Mouse (Mus musculus): Measurements from ENCODE around the gene Aamdc. TPM values are rescaled to one million over a fixed set of nuclear protein-coding genes. Genes with fewer than 3 reads are reported as not detected.
A peak's percentile ranks its signal among the peaks of the same experiment; 100 is the strongest.

Aamdc gene
- 33.5 and 35.5 TPM in 2 replicates for polyA plus RNA-seq (2014; fragmentation: Nextera tagmentation; extraction: Ambion mirVana)

- ATAC-seq (ENCODE audit: low FRiP score) (peak; percentile 95), DNase-seq (ENCODE audit: low spot score, missing footprints) (peak; percentile 99)
- Histone ChIP-seq H3K27me3 (ENCODE audit: control insufficient read depth, insufficient read depth, low read length) (no peaks in the 10 kb centered on the region), H3K27ac (ENCODE audit: low read depth, low read length) (peak within 1 kb of the TSS; percentile 89), H3K36me3 (ENCODE audit: control insufficient read depth, insufficient read depth, low read length) (no peaks in the 10 kb centered on the region), H3K9me3 (ENCODE audit: control insufficient read depth, low read length) (no peaks in the 10 kb centered on the region), H3K4me2 (peak within 1 kb of the TSS; percentile 56), H3K4me1 (ENCODE audit: control insufficient read depth, insufficient read depth, low read length) (peaks cover 7% of the 10 kb centered on the region; the same call in 1 of the 2 replicates), H3K9ac (ENCODE audit: low read length) (peak within 1 kb of the TSS; percentile 98), H3K4me3 (ENCODE audit: low read depth, low read length) (peak within 1 kb of the TSS; percentile 89)
- WGBS = under 1% methylated on average over 50 of the region's 68 CpGs
These were observed at the start of gene Aamdc, which contains the start of gene Rsf1 for GRCm38 (mm10) chr7:97579067-97579975. TSS of gene Aamdc (minus strand) at chr7:97579497. TSS of gene Rsf1 (plus strand) at chr7:97579889.

DNA sequence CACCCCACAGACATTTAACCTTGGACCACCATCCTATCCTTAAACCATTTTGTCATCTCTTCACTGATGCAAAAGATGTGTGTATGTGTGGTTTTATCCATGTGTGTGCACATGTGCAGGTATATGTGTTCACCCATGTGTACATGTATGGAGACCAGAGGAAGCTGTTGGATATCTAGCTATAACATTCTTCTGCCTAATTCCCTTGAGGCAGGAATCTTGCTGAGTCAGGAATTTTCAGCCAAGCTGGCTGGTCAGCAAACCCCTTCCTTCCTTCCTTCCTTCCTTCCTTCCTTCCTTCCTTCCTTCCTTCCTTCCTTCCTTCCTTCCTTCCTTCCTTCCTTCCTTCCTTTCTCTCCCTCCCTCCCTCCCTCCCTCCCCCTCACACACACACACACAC lies 44.1 kb upstream of the Aamdc start:
- no peaks in the 10 kb centered on the region for H3K9me3 ChIP-seq (ENCODE audit: control insufficient read depth, low read length)
- no peak overlapping the region for H3K4me2 ChIP-seq
- DNase-seq (ENCODE audit: low spot score, missing footprints) (no peak), ATAC-seq (ENCODE audit: low FRiP score) (no peak)
- no peaks in the 10 kb centered on the region for H3K27me3 ChIP-seq (ENCODE audit: control insufficient read depth, insufficient read depth, low read length)
- no peak overlapping the region for H3K4me3 ChIP-seq (ENCODE audit: low read depth, low read length)
- no peaks in the 10 kb centered on the region for H3K36me3 ChIP-seq (ENCODE audit: control insufficient read depth, insufficient read depth, low read length)
- H3K4me1 ChIP-seq (ENCODE audit: control insufficient read depth, insufficient read depth, low read length) = no peaks in the 10 kb centered on the region
- H3K9ac ChIP-seq (ENCODE audit: low read length) = no peak overlapping the region
- no peak overlapping the region for H3K27ac ChIP-seq (ENCODE audit: low read depth, low read length)

GRCm38 (mm10) chr7:97622676-97623075 lies 43.4 kb upstream of the Aamdc start:
- no peak overlapping the region for H3K4me2 ChIP-seq
- no peak for ATAC-seq (ENCODE audit: low FRiP score)
- no peak overlapping the region for H3K4me3 ChIP-seq (ENCODE audit: low read depth, low read length)
- no peak for DNase-seq (ENCODE audit: low spot score, missing footprints)
- H3K36me3 ChIP-seq (ENCODE audit: control insufficient read depth, insufficient read depth, low read length) = 0 out of 2 replicates have a peak, but pooled peaks cover 1% of the 10 kb centered on the region
- no peak overlapping the region for H3K27ac ChIP-seq (ENCODE audit: low read depth, low read length)
- no peak overlapping the region for H3K9ac ChIP-seq (ENCODE audit: low read length)
- no peaks in the 10 kb centered on the region for H3K4me1 ChIP-seq (ENCODE audit: control insufficient read depth, insufficient read depth, low read length)
- no peaks in the 10 kb centered on the region for H3K27me3 ChIP-seq (ENCODE audit: control insufficient read depth, insufficient read depth, low read length)
- no peaks in the 10 kb centered on the region for H3K9me3 ChIP-seq (ENCODE audit: control insufficient read depth, low read length)
- 98% methylated on average over 1 of the region's 1 CpGs for WGBS

GRCm38 (mm10) chr7:97621346-97621745 lies 42.0 kb upstream of the Aamdc start:
- no peak for ATAC-seq (ENCODE audit: low FRiP score)
- no peaks in the 10 kb centered on the region for H3K4me1 ChIP-seq (ENCODE audit: control insufficient read depth, insufficient read depth, low read length)
- H3K36me3 ChIP-seq (ENCODE audit: control insufficient read depth, insufficient read depth, low read length) = 0 out of 2 replicates have a peak, but pooled peaks cover 2% of the 10 kb centered on the region
- no peak overlapping the region for H3K4me3 ChIP-seq (ENCODE audit: low read depth, low read length)
- WGBS = 97% methylated on average over 5 of the region's 5 CpGs
- H3K27ac ChIP-seq (ENCODE audit: low read depth, low read length) = no peak overlapping the region
- no peak for DNase-seq (ENCODE audit: low spot score, missing footprints)
- no peaks in the 10 kb centered on the region for H3K27me3 ChIP-seq (ENCODE audit: control insufficient read depth, insufficient read depth, low read length)
- H3K9me3 ChIP-seq (ENCODE audit: control insufficient read depth, low read length) = no peaks in the 10 kb centered on the region
- no peak overlapping the region for H3K4me2 ChIP-seq
- no peak overlapping the region for H3K9ac ChIP-seq (ENCODE audit: low read length)

DNA sequence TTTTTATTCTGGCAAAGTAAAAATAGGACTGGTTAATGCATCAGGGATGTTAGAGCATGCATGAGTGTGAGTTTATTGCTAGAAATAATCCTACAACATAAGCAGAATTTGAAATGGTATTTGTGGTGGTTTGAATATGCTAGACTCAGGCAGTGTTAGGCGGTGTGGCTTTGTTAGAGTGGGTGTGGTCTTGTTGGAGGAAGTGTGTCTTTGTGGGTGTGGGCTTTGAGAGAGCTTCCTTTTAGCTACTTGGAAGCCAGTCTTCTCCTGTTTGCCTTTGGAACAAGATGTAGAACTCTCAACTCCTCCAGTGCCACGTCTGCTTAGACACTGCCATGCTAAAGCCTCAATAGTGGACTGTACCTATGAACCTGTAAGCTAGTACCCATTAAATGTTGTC lies 19.3 kb upstream of the Aamdc start:
- WGBS = 94% methylated on average over 2 of the region's 2 CpGs
- Histone ChIP-seq H3K4me2 (no peak overlapping the region), H3K4me1 (ENCODE audit: control insufficient read depth, insufficient read depth, low read length) (no peaks in the 10 kb centered on the region), H3K27ac (ENCODE audit: low read depth, low read length) (no peak overlapping the region), H3K9ac (ENCODE audit: low read length) (no peak overlapping the region), H3K9me3 (ENCODE audit: control insufficient read depth, low read length) (no peaks in the 10 kb centered on the region), H3K27me3 (ENCODE audit: control insufficient read depth, insufficient read depth, low read length) (no peaks in the 10 kb centered on the region), H3K4me3 (ENCODE audit: low read depth, low read length) (no peak overlapping the region), H3K36me3 (ENCODE audit: control insufficient read depth, insufficient read depth, low read length) (0 out of 2 replicates have a peak, but pooled peaks cover under 1% of the 10 kb centered on the region)
- DNase-seq (ENCODE audit: low spot score, missing footprints) = no peak
- ATAC-seq (ENCODE audit: low FRiP score) = no peak

DNA sequence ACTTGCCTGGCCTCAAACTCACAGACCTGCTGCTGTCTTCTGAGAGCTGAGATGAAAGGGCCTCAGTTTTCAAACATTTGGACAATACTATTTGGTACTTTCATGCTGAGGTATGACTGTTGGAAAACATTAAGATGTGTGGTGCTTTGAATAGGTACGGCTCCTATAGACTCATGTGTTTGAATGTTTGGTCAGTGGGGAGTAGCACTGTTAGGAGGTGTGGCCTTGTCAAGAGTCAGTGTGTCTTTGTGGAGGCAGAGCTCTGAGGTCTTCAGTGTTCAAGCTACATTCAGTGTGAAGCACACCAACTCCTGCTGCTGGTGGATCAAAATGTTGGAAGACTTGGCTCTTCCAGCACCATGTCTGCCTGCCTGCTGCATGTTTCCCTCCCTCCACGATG lies 14.2 kb upstream of the Aamdc start:
- 89% methylated on average over 2 of the region's 2 CpGs for WGBS

DNA sequence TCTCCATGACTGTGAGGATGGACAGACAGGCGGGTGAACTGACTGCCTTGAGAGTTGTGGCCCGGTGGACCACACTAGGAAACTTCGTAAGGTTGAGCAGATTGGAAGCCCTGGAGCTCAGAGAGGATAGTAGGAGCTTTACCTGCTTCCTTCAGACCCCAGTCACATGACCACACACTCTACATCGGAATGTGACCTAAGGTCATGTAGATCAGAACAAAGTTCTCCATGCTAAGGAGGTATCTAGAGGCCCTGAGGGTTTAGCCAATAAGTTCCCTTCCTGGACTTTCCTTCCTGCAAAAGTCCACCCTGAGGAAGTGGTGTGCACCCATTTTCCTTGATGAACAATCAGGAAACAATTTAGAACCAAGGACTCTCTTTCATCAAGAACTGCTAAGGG lies 13.1 kb upstream of the Aamdc start:
- H3K4me1 ChIP-seq (ENCODE audit: control insufficient read depth, insufficient read depth, low read length) = 0 out of 2 replicates have a peak, but pooled peaks cover 2% of the 10 kb centered on the region
- H3K27ac ChIP-seq (ENCODE audit: low read depth, low read length) = no peak overlapping the region
- ATAC-seq (ENCODE audit: low FRiP score) = no peak
- no peaks in the 10 kb centered on the region for H3K9me3 ChIP-seq (ENCODE audit: control insufficient read depth, low read length)
- DNase-seq (ENCODE audit: low spot score, missing footprints) = no peak
- H3K27me3 ChIP-seq (ENCODE audit: control insufficient read depth, insufficient read depth, low read length) = no peaks in the 10 kb centered on the region
- WGBS = 94% methylated on average over 4 of the region's 4 CpGs
- H3K36me3 ChIP-seq (ENCODE audit: control insufficient read depth, insufficient read depth, low read length) = 0 out of 2 replicates have a peak, but pooled peaks cover 3% of the 10 kb centered on the region
- H3K9ac ChIP-seq (ENCODE audit: low read length) = no peak overlapping the region
- no peak overlapping the region for H3K4me3 ChIP-seq (ENCODE audit: low read depth, low read length)
- H3K4me2 ChIP-seq = no peak overlapping the region

More for the DNA sequence above, 14.2 kb upstream of the Aamdc start:
- Histone ChIP-seq H3K4me3 (ENCODE audit: low read depth, low read length) (no peak overlapping the region), H3K27me3 (ENCODE audit: control insufficient read depth, insufficient read depth, low read length) (no peaks in the 10 kb centered on the region), H3K36me3 (ENCODE audit: control insufficient read depth, insufficient read depth, low read length) (0 out of 2 replicates have a peak, but pooled peaks cover 3% of the 10 kb centered on the region), H3K9me3 (ENCODE audit: control insufficient read depth, low read length) (no peaks in the 10 kb centered on the region), H3K27ac (ENCODE audit: low read depth, low read length) (no peak overlapping the region), H3K4me1 (ENCODE audit: control insufficient read depth, insufficient read depth, low read length) (0 out of 2 replicates have a peak, but pooled peaks cover 2% of the 10 kb centered on the region), H3K4me2 (no peak overlapping the region), H3K9ac (ENCODE audit: low read length) (no peak overlapping the region)
- ATAC-seq (ENCODE audit: low FRiP score) (no peak), DNase-seq (ENCODE audit: low spot score, missing footprints) (no peak)

GRCm38 (mm10) chr7:97591336-97591735 lies 12.0 kb upstream of the Aamdc start:
- no peak for ATAC-seq (ENCODE audit: low FRiP score)
- WGBS = 82% methylated on average over 6 of the region's 6 CpGs
- DNase-seq (ENCODE audit: low spot score, missing footprints) = no peak
- no peak overlapping the region for H3K4me2 ChIP-seq
- H3K4me1 ChIP-seq (ENCODE audit: control insufficient read depth, insufficient read depth, low read length) = 0 out of 2 replicates have a peak, but pooled peaks cover 2% of the 10 kb centered on the region
- no peaks in the 10 kb centered on the region for H3K27me3 ChIP-seq (ENCODE audit: control insufficient read depth, insufficient read depth, low read length)
- H3K9me3 ChIP-seq (ENCODE audit: control insufficient read depth, low read length) = no peaks in the 10 kb centered on the region
- H3K9ac ChIP-seq (ENCODE audit: low read length) = no peak overlapping the region
- no peak overlapping the region for H3K27ac ChIP-seq (ENCODE audit: low read depth, low read length)
- H3K36me3 ChIP-seq (ENCODE audit: control insufficient read depth, insufficient read depth, low read length) = 0 out of 2 replicates have a peak, but pooled peaks cover 3% of the 10 kb centered on the region
- H3K4me3 ChIP-seq (ENCODE audit: low read depth, low read length) = no peak overlapping the region

GRCm38 (mm10) chr7:97590488-97590887 lies 11.2 kb upstream of the Aamdc start:
- no peaks in the 10 kb centered on the region for H3K9me3 ChIP-seq (ENCODE audit: control insufficient read depth, low read length)
- no peak overlapping the region for H3K27ac ChIP-seq (ENCODE audit: low read depth, low read length)
- 68% methylated on average over 3 of the region's 3 CpGs for WGBS
- no peak for DNase-seq (ENCODE audit: low spot score, missing footprints)
- no peak for ATAC-seq (ENCODE audit: low FRiP score)
- 0 out of 2 replicates have a peak, but pooled peaks cover 3% of the 10 kb centered on the region for H3K36me3 ChIP-seq (ENCODE audit: control insufficient read depth, insufficient read depth, low read length)
- no peak overlapping the region for H3K9ac ChIP-seq (ENCODE audit: low read length)
- no peak overlapping the region for H3K4me3 ChIP-seq (ENCODE audit: low read depth, low read length)
- H3K4me1 ChIP-seq (ENCODE audit: control insufficient read depth, insufficient read depth, low read length) = 0 out of 2 replicates have a peak, but pooled peaks cover 2% of the 10 kb centered on the region
- no peak overlapping the region for H3K4me2 ChIP-seq
- no peaks in the 10 kb centered on the region for H3K27me3 ChIP-seq (ENCODE audit: control insufficient read depth, insufficient read depth, low read length)

All from midbrain, embryonic 11.5 days (tissue).